In genomic region chr7:82785970-82786647, GRCm38 (mm10) we compare ENCODE assay signal across 8 mouse cellular contexts.
DNase-seq lines count a peak whose midpoint lies in the region; ATAC-seq and TF ChIP-seq lines count a peak whose summit lies in the region.

No protein-coding gene starts in this region.

- DNase-seq in gastrocnemius, adult 18-20 months (ENCODE audit: low spot score) = peak; percentile 7
- no peak for DNase-seq in gastrocnemius, postnatal 10 days
- peak; percentile 43 for DNase-seq in right cerebral cortex, adult 18-20 months
- DNase-seq in right cerebral cortex, postnatal 25 days = no peak
- peak; percentile 24 for DNase-seq in hindbrain, embryonic 14.5 days (ENCODE audit: low spot score)
- no peak for DNase-seq in stomach, postnatal 0 days (ENCODE audit: low spot score)
- no peak for DNase-seq in urinary bladder, postnatal 4 days (ENCODE audit: low spot score in 2 of 2)
- no peak for DNase-seq in ovary, postnatal 36 days (ENCODE audit: low spot score)

- H3K27ac ChIP-seq in hindbrain, embryonic 14.5 days = no peak overlapping the region
- no peak overlapping the region for H3K27ac ChIP-seq in stomach, postnatal 0 days (replicated peaks)

- no peak overlapping the region for H3K4me3 ChIP-seq in hindbrain, embryonic 14.5 days (replicated peaks; ENCODE audit: low read length)
- no peak overlapping the region for H3K4me3 ChIP-seq in stomach, postnatal 0 days (ENCODE audit: low read depth, low read length)

- H3K4me1 ChIP-seq in hindbrain, embryonic 14.5 days (replicated peaks; ENCODE audit: control insufficient read depth, insufficient read depth, low read length) = no peaks in the 10 kb centered on the region
- H3K4me1 ChIP-seq in stomach, postnatal 0 days (replicated peaks; ENCODE audit: control insufficient read depth, insufficient read depth) = no peaks in the 10 kb centered on the region

- H3K27me3 ChIP-seq in hindbrain, embryonic 14.5 days (ENCODE audit: control insufficient read depth, insufficient read depth, low read length) = no peaks in the 10 kb centered on the region
- no peaks in the 10 kb centered on the region for H3K27me3 ChIP-seq in stomach, postnatal 0 days (ENCODE audit: control insufficient read depth, insufficient read depth, low read length)

- no peak for TF ChIP-seq EP300 in stomach, postnatal 0 days (optimal IDR thresholded peaks at IDR 0.05)

- no peaks in the 10 kb centered on the region for H3K9me3 ChIP-seq in hindbrain, embryonic 14.5 days (ENCODE audit: control insufficient read depth, low read length)
- no peaks in the 10 kb centered on the region for H3K9me3 ChIP-seq in stomach, postnatal 0 days (ENCODE audit: control insufficient read depth, low read length)

- no peak for TF ChIP-seq CTCF in stomach, postnatal 0 days (IDR thresholded peaks at IDR 0.05; ENCODE audit: low read depth)

- no peaks in the 10 kb centered on the region for H3K36me3 ChIP-seq in hindbrain, embryonic 14.5 days (replicated peaks; ENCODE audit: control insufficient read depth, insufficient read depth)
- H3K36me3 ChIP-seq in stomach, postnatal 0 days (ENCODE audit: control insufficient read depth, insufficient read depth, low read length) = no peaks in the 10 kb centered on the region

- peak; percentile 81 for ATAC-seq in hindbrain, embryonic 14.5 days (ENCODE audit: low FRiP score)
- ATAC-seq in stomach, postnatal 0 days (ENCODE audit: low FRiP score, low TSS enrichment) = peak; percentile 21; the same call in 1 of the 2 replicates

- H3K9ac ChIP-seq in hindbrain, embryonic 14.5 days = no peak overlapping the region
- no peak overlapping the region for H3K9ac ChIP-seq in stomach, postnatal 0 days (ENCODE audit: low read length)

- WGBS in hindbrain, embryonic 14.5 days = 72% methylated on average over 2 of the region's 2 CpGs
- WGBS in stomach, postnatal 0 days = 81% methylated on average over 2 of the region's 2 CpGs

- H3K4me2 ChIP-seq in hindbrain, embryonic 14.5 days (replicated peaks) = no peak overlapping the region
- H3K4me2 ChIP-seq in stomach, postnatal 0 days (replicated peaks; ENCODE audit: low read depth) = no peak overlapping the region

Comparison
In these comparisons a context has a peak if more than half of its experiments do, and no peak if none do; other contexts are left out.
1. DNase-seq: peak in gastrocnemius, adult 18-20 months (single experiment), right cerebral cortex, adult 18-20 months (single experiment) and hindbrain, embryonic 14.5 days (single experiment); none in gastrocnemius, postnatal 10 days (single experiment), right cerebral cortex, postnatal 25 days (single experiment), stomach, postnatal 0 days (single experiment), urinary bladder, postnatal 4 days (0 of 2) and ovary, postnatal 36 days (single experiment).